Mouse (Mus musculus) ES-Bruce4 (cell line): ENCODE measurements around the gene Fam227b. TPM values are rescaled to one million over a fixed set of nuclear protein-coding genes. Genes with fewer than 3 reads are reported as not detected.

Experiments used
- H3K27ac ChIP-seq: 2 replicates; pipeline ENCODE4 v1.5.1; 2012; ENCODE audit warnings: low read length, inconsistent platforms; ENCODE audit not compliant: insufficient read depth
- H3K27me3 ChIP-seq: 2 replicates; pipeline ENCODE4 v1.6.1; 2012; ENCODE audit warnings: mild to moderate bottlenecking, low read length, inconsistent platforms; ENCODE audit not compliant: control insufficient read depth, poor library complexity, insufficient read depth, severe bottlenecking
- H3K36me3 ChIP-seq: 2 replicates; pipeline ENCODE4 v1.6.1; 2012; ENCODE audit warnings: inconsistent platforms, mild to moderate bottlenecking, low read length, moderate library complexity; ENCODE audit not compliant: control insufficient read depth, poor library complexity, insufficient read depth, severe bottlenecking
- H3K4me1 ChIP-seq: one replicate; pipeline ENCODE4 v1.8.1; 2011; ENCODE audit warnings: low read length; ENCODE audit not compliant: control insufficient read depth, insufficient read depth
- H3K4me3 ChIP-seq: 2 replicates; pipeline ENCODE4 v1.5.1; 2011; ENCODE audit warnings: low read depth, mild to moderate bottlenecking, low read length
- H3K9ac ChIP-seq: 2 replicates; pipeline ENCODE4 v1.6.1; 2012; ENCODE audit warnings: low read depth, mild to moderate bottlenecking, inconsistent platforms; ENCODE audit not compliant: poor library complexity, severe bottlenecking
- H3K9me3 ChIP-seq: replicated peaks from 2 replicates; pipeline ENCODE4 v1.6.1; 2012; ENCODE audit warnings: mild to moderate bottlenecking, low read length, inconsistent platforms; ENCODE audit not compliant: control insufficient read depth, poor library complexity, insufficient read depth, severe bottlenecking
- CTCF ChIP-seq: IDR thresholded peaks from one replicate; pipeline ENCODE4 v1.8.1; 2011; ENCODE audit warnings: low read depth, low read length
- EP300 ChIP-seq: IDR thresholded peaks from 2 replicates; pipeline ENCODE4 v1.6.1; 2011; ENCODE audit warnings: low read depth, low read length; ENCODE audit not compliant: insufficient read depth
- POLR2A ChIP-seq: IDR thresholded peaks from one replicate; pipeline ENCODE4 v1.8.1; 2011; ENCODE audit warnings: low read length; ENCODE audit not compliant: insufficient read depth
- polyA plus RNA-seq: library from polyadenylated mRNA; stranded (reverse); fragments of >200 nt; gene quantifications from 2 replicates; pipeline ENCODE4 v1.2.4, GENCODE M21; 2011; ENCODE audit warnings: low read depth; ENCODE audit not compliant: missing spikeins, insufficient read depth, insufficient read length

Fam227b gene
- polyA plus RNA-seq, 1 experiment = not detected

DNA sequence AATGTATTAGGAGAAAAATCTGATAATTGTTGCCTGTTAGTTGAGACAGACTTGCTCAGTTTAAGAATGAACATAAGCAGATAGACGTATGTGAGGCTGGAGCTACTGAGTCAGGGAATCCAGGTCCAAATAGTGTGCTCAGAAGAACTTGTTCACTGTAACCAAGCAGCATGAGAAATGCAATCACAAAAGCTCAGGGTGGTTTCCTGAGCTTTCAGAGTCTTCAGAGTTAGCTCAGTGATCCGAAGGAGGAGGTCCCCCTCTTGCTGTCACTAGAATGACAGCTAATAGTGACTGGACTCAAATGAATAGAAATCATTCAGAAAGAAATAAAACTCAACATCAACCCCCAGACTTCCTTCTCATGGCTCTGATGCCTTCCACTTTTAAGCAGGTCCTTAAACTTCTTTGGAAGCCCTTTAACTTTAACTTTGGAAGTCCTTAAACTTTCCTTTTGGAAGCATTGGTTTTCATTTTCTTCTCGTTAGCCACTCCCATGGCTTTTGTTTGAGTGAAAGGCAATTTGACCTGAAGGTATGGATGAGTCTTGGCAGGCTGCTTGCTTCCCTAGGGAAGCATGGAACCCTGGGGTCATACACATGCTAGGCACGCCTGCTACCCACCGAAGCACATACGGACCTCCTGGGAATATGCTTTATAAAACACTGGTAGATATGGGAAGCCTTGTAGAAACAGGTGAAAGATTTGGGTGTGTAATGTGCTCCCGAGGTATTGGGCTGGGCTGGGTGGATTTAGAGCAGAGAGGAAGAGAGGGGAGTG lies 113.4 kb downstream of the Fam227b start:
- Histone ChIP-seq H3K4me3 (no peak overlapping the region), H3K9ac (no peak overlapping the region), H3K9me3 (no peaks in the 10 kb centered on the region), H3K36me3 (no peaks in the 10 kb centered on the region), H3K27me3 (no peaks in the 10 kb centered on the region), H3K4me1 (no peaks in the 10 kb centered on the region), H3K27ac (no peak overlapping the region)
- TF ChIP-seq EP300 = no peak
- no peak for TF ChIP-seq CTCF
- no peak for TF ChIP-seq POLR2A

- Histone ChIP-seq H3K27ac (no peak overlapping the region), H3K27me3 (no peaks in the 10 kb centered on the region), H3K4me1 (no peaks in the 10 kb centered on the region), H3K9me3 (no peaks in the 10 kb centered on the region), H3K4me3 (no peak overlapping the region), H3K36me3 (no peaks in the 10 kb centered on the region), H3K9ac (no peak overlapping the region)
- TF ChIP-seq POLR2A (no peak), CTCF (no peak), EP300 (no peak)
Measured at GRCm38 (mm10) chr2:126036121-126036520, 115.7 kb downstream of the Fam227b start.

DNA sequence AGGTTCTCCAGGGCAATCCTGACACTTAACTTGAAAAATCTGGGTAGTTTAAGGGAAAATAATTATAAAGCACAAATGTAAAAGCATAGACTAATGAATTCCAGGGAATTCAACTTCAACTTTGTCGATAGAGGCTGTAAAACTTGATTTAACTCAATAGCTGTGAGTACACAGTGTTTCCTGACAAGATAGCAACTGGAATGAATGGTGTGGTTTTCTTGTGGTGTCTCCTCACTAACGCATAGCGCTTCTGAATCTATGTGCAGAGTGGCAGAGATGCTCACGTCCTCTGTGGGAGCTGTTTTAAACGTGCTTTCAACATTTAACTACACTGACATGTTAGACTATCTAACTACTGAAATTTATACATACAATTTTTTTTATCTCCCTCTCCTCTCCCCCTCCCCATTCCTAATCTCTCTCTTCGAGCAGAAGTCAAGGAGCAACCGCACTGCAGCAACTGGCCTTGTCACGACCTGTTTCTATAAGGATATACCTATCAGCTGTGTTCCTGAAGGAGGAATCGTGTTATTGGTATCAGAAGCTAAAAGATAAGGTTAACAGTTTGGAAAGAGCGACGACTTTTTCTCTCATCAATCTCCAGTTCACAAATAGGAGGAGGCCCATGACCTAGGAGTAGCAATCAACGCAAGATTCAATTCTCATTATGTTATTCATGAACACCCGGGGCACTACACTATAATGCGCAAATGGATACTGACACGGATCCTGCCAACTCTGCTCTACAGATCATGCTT lies 116.6 kb downstream of the Fam227b start:
- Histone ChIP-seq H3K36me3 (no peaks in the 10 kb centered on the region), H3K4me1 (no peaks in the 10 kb centered on the region), H3K27ac (no peak overlapping the region), H3K9me3 (no peaks in the 10 kb centered on the region), H3K4me3 (no peak overlapping the region), H3K9ac (no peak overlapping the region), H3K27me3 (no peaks in the 10 kb centered on the region)
- no peak for TF ChIP-seq EP300
- no peak for TF ChIP-seq POLR2A
- TF ChIP-seq CTCF = no peak

GRCm38 (mm10) chr2:126034379-126035005 lies 117.3 kb downstream of the Fam227b start, which contains the start of gene Fgf7:
Fgf7 (plus strand) TSS chr2:126034658.
- no peak within 1 kb of the TSS for H3K9ac ChIP-seq
- TF ChIP-seq EP300 (no peak), CTCF (no peak), POLR2A (no peak)

DNA sequence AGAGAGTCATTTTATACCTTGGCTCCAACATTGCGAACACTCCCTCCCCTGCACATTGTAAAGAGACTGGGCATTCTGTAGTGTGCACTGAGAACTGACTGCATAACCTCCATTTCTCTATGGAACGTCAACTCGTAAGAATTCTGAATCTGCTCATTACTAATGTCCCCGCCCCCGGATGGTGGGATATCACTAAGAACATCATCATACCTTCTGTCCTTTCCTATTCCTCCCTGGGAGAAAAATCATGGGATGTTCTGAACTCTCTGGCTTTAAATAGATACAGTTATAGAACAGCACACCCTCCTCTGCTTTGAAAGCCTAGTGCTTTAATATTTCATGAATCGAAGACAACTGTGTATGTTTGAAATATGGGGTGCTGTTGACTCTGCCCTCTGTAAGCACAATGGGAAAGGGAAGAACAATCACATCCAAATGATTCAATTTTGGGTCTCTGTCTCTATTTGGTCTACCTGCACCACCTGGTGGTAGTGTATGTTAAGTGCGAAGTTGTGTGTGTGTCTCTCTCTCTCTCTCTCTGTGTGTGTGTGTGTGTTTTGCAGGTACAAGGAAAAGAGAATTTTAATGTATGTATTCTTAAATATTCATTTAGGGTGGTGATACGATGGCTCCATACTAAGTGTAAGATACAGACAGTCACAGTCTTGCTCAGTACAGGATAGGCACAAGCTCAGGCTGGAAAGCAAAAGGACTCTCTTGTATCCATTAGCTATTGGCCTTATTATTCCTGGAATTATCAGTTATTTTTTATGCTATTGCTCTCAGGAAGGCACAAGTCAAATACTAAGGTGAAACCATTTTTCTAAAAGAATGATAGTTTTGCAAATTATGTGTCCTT lies 118.5 kb downstream of the Fam227b start:
- Histone ChIP-seq H3K4me1 (no peaks in the 10 kb centered on the region), H3K4me3 (no peak overlapping the region), H3K36me3 (no peaks in the 10 kb centered on the region), H3K27ac (no peak overlapping the region), H3K27me3 (no peaks in the 10 kb centered on the region), H3K9ac (no peak overlapping the region), H3K9me3 (no peaks in the 10 kb centered on the region)
- TF ChIP-seq EP300 (no peak), POLR2A (no peak), CTCF (no peak)

More at GRCm38 (mm10) chr2:126034379-126035005, 117.3 kb downstream of the Fam227b start, which contains the start of gene Fgf7:
- no peaks in the 10 kb centered on the region for H3K36me3 ChIP-seq
- no peaks in the 10 kb centered on the region for H3K27me3 ChIP-seq
- no peaks in the 10 kb centered on the region for H3K9me3 ChIP-seq
- no peak within 1 kb of the TSS for H3K4me3 ChIP-seq
- no peak within 1 kb of the TSS for H3K27ac ChIP-seq
- no peaks in the 10 kb centered on the region for H3K4me1 ChIP-seq
